Mouse (Mus musculus) heart, embryonic 16.5 days (tissue): ENCODE results near the gene Slc19a1. TPM values are rescaled to one million over a fixed set of nuclear protein-coding genes. Genes with fewer than 3 reads are reported as not detected.
A peak's percentile ranks its signal among the peaks of the same experiment; 100 is the strongest.

Experiments used
- ATAC-seq: fragments of 200-750 bp; cut with Nextera tagmentation; replicated peaks from 2 replicates; pipeline ENCODE4 v1.8.0; 2017; ENCODE audit warnings: moderate number of reproducible peaks; ENCODE audit not compliant: insufficient read depth, low FRiP score; ENCODE audit errors: extremely low read depth
- H3K27ac ChIP-seq: fragments of 300-500 bp; sonication (generic); 2 replicates; pipeline ENCODE4 v1.5.1; 2014; ENCODE audit warnings: mild to moderate bottlenecking, low read length, control low read depth, moderate library complexity
- H3K27me3 ChIP-seq: fragments of 300-500 bp; sonication (generic); 2 replicates; pipeline ENCODE4 v1.6.1; 2014; ENCODE audit warnings: low read length, mixed read lengths; ENCODE audit not compliant: control insufficient read depth, insufficient read depth
- H3K36me3 ChIP-seq: fragments of 300-500 bp; sonication (generic); 2 replicates; pipeline ENCODE4 v1.6.1; 2014; ENCODE audit not compliant: control insufficient read depth, insufficient read depth
- H3K4me1 ChIP-seq: fragments of 300-500 bp; sonication (generic); 2 replicates; pipeline ENCODE4 v1.6.1; 2014; ENCODE audit warnings: low read length, mixed read lengths; ENCODE audit not compliant: control insufficient read depth, insufficient read depth
- H3K4me2 ChIP-seq: fragments of 300-500 bp; sonication (generic); 2 replicates; pipeline ENCODE4 v1.6.1; 2014; ENCODE audit warnings: low read depth, mild to moderate bottlenecking, control low read depth, low read length
- H3K4me3 ChIP-seq: fragments of 300-500 bp; sonication (generic); 2 replicates; pipeline ENCODE4 v1.5.1; 2014; ENCODE audit warnings: mild to moderate bottlenecking, control low read depth, low read length
- H3K9ac ChIP-seq: fragments of 300-500 bp; sonication (generic); 2 replicates; pipeline ENCODE4 v1.6.1; 2014; ENCODE audit warnings: low read length, control low read depth
- H3K9me3 ChIP-seq: fragments of 300-500 bp; sonication (generic); replicated peaks from 2 replicates; pipeline ENCODE4 v1.6.1; 2016; ENCODE audit warnings: low read length; ENCODE audit not compliant: control insufficient read depth
- WGBS: fragments of 180-500 bp; shearing (Covaris S2); extraction: QIAGEN DNeasy Blood & Tissue Kit; methylation state at CpG from one replicate; pipeline ENCODE4 v1.1.7; 2014; 5-methylcytosine and 5-hydroxymethylcytosine counted together
- polyA plus RNA-seq: library from polyadenylated mRNA; unstranded; fragments of >200 nt; fragmentation: Nextera tagmentation; extraction: Ambion mirVana; gene quantifications from 2 replicates; pipeline ENCODE4 v1.2.1, GENCODE M21; 2015

The Slc19a1 gene
- polyA plus RNA-seq, 1 experiment from 2014 or later, result 15.1 TPM

GRCm38 (mm10) chr10:77011681-77012080, 20.4 kb upstream of the Slc19a1 start:
- Histone ChIP-seq H3K36me3 (no peaks in the 10 kb centered on the region), H3K4me3 (no peak overlapping the region), H3K27ac (no peak overlapping the region), H3K27me3 (no peaks in the 10 kb centered on the region), H3K4me1 (peaks cover 5% of the 10 kb centered on the region; the same call in 1 of the 2 replicates), H3K4me2 (no peak overlapping the region), H3K9me3 (no peaks in the 10 kb centered on the region), H3K9ac (no peak overlapping the region)
- WGBS, result 64% methylated on average over 4 of the region's 4 CpGs
- no peak for ATAC-seq

DNA sequence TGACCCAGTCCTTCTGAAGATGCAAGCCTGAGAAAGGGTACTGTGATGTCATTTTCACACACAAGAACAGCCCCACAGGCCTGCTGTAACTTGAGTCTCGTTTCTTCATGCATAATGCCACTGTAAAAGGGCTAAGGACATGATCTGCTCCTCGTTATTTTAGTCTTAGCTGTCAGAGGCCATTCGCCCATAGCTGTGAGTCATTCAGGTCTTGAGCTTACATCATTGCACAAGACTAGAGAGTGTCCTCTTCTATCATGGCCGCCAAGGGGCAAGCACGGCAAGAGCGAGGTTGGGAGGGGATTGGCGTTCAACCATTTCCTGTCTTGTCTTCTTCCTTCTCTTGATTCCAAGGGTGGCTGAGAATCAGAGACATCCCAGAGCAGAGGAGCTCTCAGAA, 16.0 kb upstream of the Slc19a1 start:
- no peaks in the 10 kb centered on the region for H3K27me3 ChIP-seq
- no peaks in the 10 kb centered on the region for H3K36me3 ChIP-seq
- H3K4me2 ChIP-seq, result no peak overlapping the region
- H3K4me1 ChIP-seq, result no peaks in the 10 kb centered on the region
- no peak overlapping the region for H3K9ac ChIP-seq
- 75% methylated on average over 7 of the region's 7 CpGs for WGBS
- H3K4me3 ChIP-seq, result no peak overlapping the region
- no peaks in the 10 kb centered on the region for H3K9me3 ChIP-seq
- H3K27ac ChIP-seq, result no peak overlapping the region
- ATAC-seq, result no peak

GRCm38 (mm10) chr10:77016499-77016898, 15.5 kb upstream of the Slc19a1 start:
- H3K27ac ChIP-seq, result no peak overlapping the region
- H3K4me3 ChIP-seq, result no peak overlapping the region
- no peak overlapping the region for H3K4me2 ChIP-seq
- H3K9ac ChIP-seq, result no peak overlapping the region
- no peak for ATAC-seq
- no peaks in the 10 kb centered on the region for H3K4me1 ChIP-seq
- no peaks in the 10 kb centered on the region for H3K36me3 ChIP-seq
- H3K9me3 ChIP-seq, result no peaks in the 10 kb centered on the region
- 53% methylated on average over 8 of the region's 8 CpGs for WGBS
- H3K27me3 ChIP-seq, result no peaks in the 10 kb centered on the region

DNA sequence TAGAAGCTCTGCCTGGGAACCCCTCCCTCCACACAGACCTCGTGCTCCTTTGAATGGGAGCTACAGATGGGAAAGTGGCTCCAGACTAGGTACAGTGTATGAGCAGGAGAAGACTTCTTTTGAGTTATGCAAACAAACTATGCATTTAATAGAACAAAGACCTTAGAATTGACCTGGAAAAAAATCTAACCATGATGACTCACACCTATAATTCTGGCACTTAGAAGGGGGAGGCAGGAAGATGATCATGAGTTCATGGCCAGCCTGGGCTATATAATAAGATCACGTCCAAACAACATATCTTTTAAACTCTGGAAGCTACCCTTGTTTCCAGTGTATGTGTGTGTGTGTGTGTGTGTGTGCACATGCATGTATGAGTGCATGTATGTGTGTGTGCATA, 15.0 kb upstream of the Slc19a1 start:
- Histone ChIP-seq H3K27me3 (no peaks in the 10 kb centered on the region), H3K4me2 (no peak overlapping the region), H3K4me3 (no peak overlapping the region), H3K4me1 (no peaks in the 10 kb centered on the region), H3K36me3 (no peaks in the 10 kb centered on the region), H3K27ac (no peak overlapping the region), H3K9me3 (no peaks in the 10 kb centered on the region), H3K9ac (no peak overlapping the region)
- 64% methylated on average over 2 of the region's 2 CpGs for WGBS
- ATAC-seq, result no peak

DNA sequence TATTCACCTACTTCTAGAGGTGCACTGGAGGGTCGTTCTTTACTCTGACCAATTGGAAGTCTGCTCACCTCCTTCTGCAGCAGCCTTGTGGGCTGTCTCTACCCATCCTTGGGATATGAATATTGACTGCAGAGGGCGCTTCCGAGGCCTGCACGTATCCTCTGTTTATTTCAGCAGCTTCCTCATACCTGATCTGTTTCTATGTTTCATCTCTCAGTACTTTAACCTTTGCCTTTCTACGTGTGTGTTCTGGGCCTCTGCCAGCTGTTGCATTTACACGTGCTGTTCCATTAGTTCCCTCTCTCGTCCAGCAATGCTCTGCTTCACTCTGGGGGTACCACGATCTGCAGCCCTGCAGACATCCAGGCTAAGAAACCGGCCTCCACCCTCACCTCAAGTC, 14.4 kb upstream of the Slc19a1 start:
- H3K36me3 ChIP-seq, result no peaks in the 10 kb centered on the region
- no peaks in the 10 kb centered on the region for H3K4me1 ChIP-seq
- no peak for ATAC-seq
- H3K27me3 ChIP-seq, result no peaks in the 10 kb centered on the region
- H3K9ac ChIP-seq, result no peak overlapping the region
- H3K9me3 ChIP-seq, result no peaks in the 10 kb centered on the region
- no peak overlapping the region for H3K4me3 ChIP-seq
- no peak overlapping the region for H3K27ac ChIP-seq
- no peak overlapping the region for H3K4me2 ChIP-seq
- 69% methylated on average over 9 of the region's 9 CpGs for WGBS

- Histone ChIP-seq H3K9me3 (no peaks in the 10 kb centered on the region), H3K27me3 (no peaks in the 10 kb centered on the region), H3K9ac (no peak overlapping the region), H3K4me2 (peak overlapping the region; percentile 50), H3K36me3 (no peaks in the 10 kb centered on the region), H3K4me1 (no peaks in the 10 kb centered on the region), H3K4me3 (no peak overlapping the region), H3K27ac (no peak overlapping the region)
- WGBS, result 29% methylated on average over 17 of the region's 17 CpGs
- ATAC-seq, result no peak
These were observed 10.5 kb upstream of the Slc19a1 start for GRCm38 (mm10) chr10:77021399-77022052.

DNA sequence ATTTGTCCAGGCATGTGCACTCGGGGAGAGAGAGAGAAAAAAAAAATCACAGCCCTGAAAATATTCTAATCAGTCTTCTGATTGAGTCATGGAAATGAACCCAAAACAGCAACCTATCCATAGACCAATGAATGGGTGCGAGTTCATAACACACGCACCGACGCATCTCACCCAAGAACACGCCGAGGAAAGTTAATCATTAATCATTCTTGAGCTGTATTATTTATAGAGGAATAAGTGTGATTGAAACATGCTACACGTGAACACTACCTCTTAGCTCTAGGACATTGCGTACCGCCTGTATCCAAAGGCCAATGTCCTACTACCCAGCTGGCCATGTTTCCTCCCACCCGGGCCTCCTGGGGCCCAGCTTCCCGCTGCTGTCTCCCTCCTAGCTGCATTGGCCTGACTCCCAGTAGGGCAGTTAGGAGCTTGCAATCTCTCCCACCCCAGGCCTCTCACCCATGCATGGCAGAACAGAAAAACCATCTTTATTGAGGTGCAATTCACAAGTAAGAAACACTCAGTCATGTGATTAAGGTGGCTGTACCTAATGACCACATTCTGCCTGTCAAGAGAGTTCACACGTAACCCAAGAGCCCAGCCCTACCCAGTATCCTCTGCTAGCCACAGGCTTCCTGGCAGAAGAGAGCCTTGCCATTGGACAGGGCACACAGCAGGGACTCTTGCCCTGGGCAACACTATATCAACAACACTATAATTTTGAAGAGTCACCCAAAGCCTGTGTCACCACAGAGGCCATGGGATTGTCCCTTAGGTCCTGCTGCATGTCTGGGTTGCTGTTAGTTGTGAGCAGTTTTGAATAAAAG, 9.5 kb upstream of the Slc19a1 start:
- ATAC-seq, result no peak
- Histone ChIP-seq H3K27me3 (no peaks in the 10 kb centered on the region), H3K27ac (no peak overlapping the region), H3K4me2 (no peak overlapping the region), H3K4me1 (no peaks in the 10 kb centered on the region), H3K9ac (no peak overlapping the region), H3K4me3 (no peak overlapping the region), H3K36me3 (no peaks in the 10 kb centered on the region), H3K9me3 (no peaks in the 10 kb centered on the region)
- 73% methylated on average over 13 of the region's 13 CpGs for WGBS

- 62% methylated on average over 5 of the region's 5 CpGs for WGBS
- ATAC-seq, result no peak
- H3K27me3 ChIP-seq, result no peaks in the 10 kb centered on the region
- no peak overlapping the region for H3K9ac ChIP-seq
- H3K4me1 ChIP-seq, result no peaks in the 10 kb centered on the region
- H3K27ac ChIP-seq, result no peak overlapping the region
- no peaks in the 10 kb centered on the region for H3K36me3 ChIP-seq
- H3K4me2 ChIP-seq, result no peak overlapping the region
- H3K9me3 ChIP-seq, result no peaks in the 10 kb centered on the region
- H3K4me3 ChIP-seq, result no peak overlapping the region
These were observed 7.8 kb upstream of the Slc19a1 start for GRCm38 (mm10) chr10:77024231-77024630.

DNA sequence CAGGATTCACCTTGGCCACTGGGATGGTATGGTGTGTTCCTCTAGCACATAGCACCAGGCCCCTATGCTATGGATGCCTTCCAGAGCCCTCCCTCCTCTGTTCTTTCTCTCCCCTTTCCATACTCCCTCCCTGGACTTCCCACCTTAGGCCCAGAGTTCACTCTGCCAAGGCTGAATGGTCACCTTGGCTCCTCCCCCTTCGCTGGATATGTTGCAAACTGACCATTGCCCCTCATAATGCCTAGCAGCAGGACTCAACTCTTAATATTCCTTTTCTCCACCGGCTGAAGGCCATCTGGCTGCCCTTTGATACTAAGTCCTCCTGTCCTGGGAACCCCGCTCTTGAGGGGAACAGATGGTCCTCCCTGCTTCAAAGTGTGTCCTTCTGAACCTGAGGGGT, 5.1 kb upstream of the Slc19a1 start:
- WGBS, result 83% methylated on average over 3 of the region's 3 CpGs
- Histone ChIP-seq H3K9me3 (no peaks in the 10 kb centered on the region), H3K9ac (no peak overlapping the region), H3K27ac (no peak overlapping the region), H3K4me1 (0 out of 2 replicates have a peak, but pooled peaks cover 2% of the 10 kb centered on the region), H3K36me3 (no peaks in the 10 kb centered on the region), H3K4me2 (no peak overlapping the region), H3K4me3 (no peak overlapping the region), H3K27me3 (no peaks in the 10 kb centered on the region; the same call in 1 of the 2 replicates)
- no peak for ATAC-seq
